Mouse (Mus musculus) spleen, adult 2 months (tissue): Measurements from ENCODE around the gene Pid1. TPM values are rescaled to one million over a fixed set of nuclear protein-coding genes. Genes with fewer than 3 reads are reported as not detected.
"Not testable (repeated sequence)": the region's sequence is repeated elsewhere in the genome, so short reads cannot be mapped to it uniquely, and the experiment has no call there.

Experiments used
- DNase-seq, 2 experiments: peaks; one replicate each; pipeline versions ENCODE4 v3.0.0 to v3.0.0-alpha.2; 2012 to 2021; ENCODE audit warnings: low spot score in 2 of 2, low read depth in 1 of 2
- H3K27ac ChIP-seq: fragments of 200-500 bp; 2 replicates; pipeline ENCODE4 v1.5.1; 2012; ENCODE audit warnings: low read length, inconsistent platforms; ENCODE audit not compliant: insufficient read depth
- H3K27me3 ChIP-seq: fragments of 200-500 bp; 2 replicates; pipeline ENCODE4 v1.6.1; 2012; ENCODE audit warnings: mild to moderate bottlenecking, moderate library complexity, low read length, inconsistent platforms; ENCODE audit not compliant: control insufficient read depth, insufficient read depth
- H3K36me3 ChIP-seq: fragments of 200-500 bp; 2 replicates; pipeline ENCODE4 v1.6.1; 2012; ENCODE audit warnings: mild to moderate bottlenecking, low read length, inconsistent platforms; ENCODE audit not compliant: control insufficient read depth, insufficient read depth
- H3K4me1 ChIP-seq: fragments of 200-500 bp; 2 replicates; pipeline ENCODE4 v1.6.1; 2011; ENCODE audit warnings: inconsistent platforms; ENCODE audit not compliant: control insufficient read depth, insufficient read depth, insufficient read length
- H3K4me3 ChIP-seq: fragments of 200-500 bp; 2 replicates; pipeline ENCODE4 v1.5.1; 2011; ENCODE audit warnings: mild to moderate bottlenecking, inconsistent platforms; ENCODE audit not compliant: insufficient read depth, insufficient read length; ENCODE audit errors: extremely low read depth
- CTCF ChIP-seq: fragments of 200-500 bp; IDR thresholded peaks from 2 replicates; pipeline ENCODE4 v1.5.1; 2011; ENCODE audit warnings: mild to moderate bottlenecking, inconsistent platforms; ENCODE audit not compliant: insufficient read depth, insufficient read length, insufficient replicate concordance; ENCODE audit errors: extremely low read depth
- POLR2A ChIP-seq: fragments of 200-500 bp; IDR thresholded peaks from 2 replicates; pipeline ENCODE4 v1.6.1; 2011; ENCODE audit warnings: low read depth, low read length, inconsistent platforms
- WGBS: fragments of 180-500 bp; shearing (Covaris S2); methylation state at CpG from one replicate; pipeline ENCODE4 v1.1.7; 2018; 5-methylcytosine and 5-hydroxymethylcytosine counted together
- polyA plus RNA-seq: library from polyadenylated mRNA; depleted of rRNA; stranded (reverse); fragments of >200 nt; gene quantifications from 2 replicates; pipeline ENCODE4 v1.2.3, GENCODE M21; 2012

Gene Pid1
- polyA plus RNA-seq, 1 experiment = 8.4 TPM

DNA sequence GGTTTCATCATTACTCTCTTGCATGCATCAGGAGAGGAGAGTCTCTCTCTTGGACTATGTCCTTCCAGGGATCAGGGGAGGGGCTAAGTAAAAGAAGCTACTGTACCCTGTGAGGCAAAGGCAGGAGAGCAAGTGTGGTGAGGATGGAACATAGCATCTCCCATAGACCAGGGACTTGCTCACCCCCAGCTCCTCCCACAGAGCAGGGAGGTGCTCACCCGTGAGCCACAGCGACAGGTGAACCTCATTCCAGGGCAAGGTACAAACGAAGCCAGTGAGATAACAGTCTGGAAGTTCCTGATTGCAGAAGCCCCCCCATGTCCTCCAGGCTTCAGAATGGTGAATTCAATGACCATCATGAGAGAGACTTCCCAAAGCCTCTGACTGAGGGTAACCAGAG is 2.6 kb downstream of the Pid1 start:
- WGBS = 81% methylated on average over 3 of the region's 3 CpGs
- H3K27ac ChIP-seq = no peak overlapping the region
- no peak overlapping the region for H3K4me3 ChIP-seq
- H3K27me3 ChIP-seq = no peaks in the 10 kb centered on the region
- H3K36me3 ChIP-seq = no peaks in the 10 kb centered on the region
- no peak for TF ChIP-seq POLR2A
- TF ChIP-seq CTCF = no peak
- no peaks in the 10 kb centered on the region for H3K4me1 ChIP-seq
- DNase-seq = no peak

DNA sequence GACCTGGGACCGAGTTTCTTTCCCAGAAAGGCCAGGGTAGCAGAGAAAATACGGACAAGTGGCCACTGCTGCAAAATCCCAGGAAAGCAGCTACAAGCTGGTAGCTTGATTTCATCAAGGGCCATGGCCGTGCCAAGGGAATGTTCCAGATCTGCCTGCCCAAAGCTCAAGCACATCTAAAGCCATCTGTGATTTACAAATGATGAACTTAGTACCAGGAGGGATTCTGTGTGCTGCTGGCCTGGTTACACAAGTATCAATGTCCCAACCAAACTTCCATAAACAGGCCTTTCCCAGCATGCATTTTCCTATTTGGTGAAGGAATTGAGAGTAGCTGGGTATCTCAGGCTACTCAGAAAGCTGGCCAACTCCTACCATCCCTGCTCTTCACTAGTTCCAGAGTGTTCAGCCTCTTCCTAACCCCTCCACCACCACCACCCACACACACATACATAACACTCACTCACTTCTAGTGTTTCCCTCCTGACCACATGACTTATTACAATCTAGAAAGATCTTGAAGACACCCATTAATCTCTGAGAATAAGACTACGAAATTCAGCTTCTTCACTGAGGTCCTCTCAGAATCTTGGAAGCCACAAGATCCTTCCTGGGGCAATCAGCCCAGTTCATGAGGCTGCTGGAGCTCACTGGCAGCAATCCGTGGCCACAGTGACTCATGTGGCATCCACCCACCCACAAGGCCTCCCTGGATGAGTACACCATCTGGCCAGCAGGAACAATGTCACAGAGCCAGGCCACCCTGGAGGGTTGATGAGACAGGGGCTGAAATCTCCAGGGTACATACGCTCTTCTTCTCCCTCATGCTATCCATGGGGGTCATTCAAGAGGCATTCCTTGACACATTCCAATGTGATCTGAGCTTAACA is 4.1 kb downstream of the Pid1 start:
- no peaks in the 10 kb centered on the region for H3K27me3 ChIP-seq
- TF ChIP-seq POLR2A = no peak
- no peak for TF ChIP-seq CTCF
- no peak for DNase-seq
- H3K4me3 ChIP-seq = no peak overlapping the region
- no peaks in the 10 kb centered on the region for H3K4me1 ChIP-seq
- no peaks in the 10 kb centered on the region for H3K36me3 ChIP-seq
- 73% methylated on average over 6 of the region's 6 CpGs for WGBS
- H3K27ac ChIP-seq = no peak overlapping the region

DNA sequence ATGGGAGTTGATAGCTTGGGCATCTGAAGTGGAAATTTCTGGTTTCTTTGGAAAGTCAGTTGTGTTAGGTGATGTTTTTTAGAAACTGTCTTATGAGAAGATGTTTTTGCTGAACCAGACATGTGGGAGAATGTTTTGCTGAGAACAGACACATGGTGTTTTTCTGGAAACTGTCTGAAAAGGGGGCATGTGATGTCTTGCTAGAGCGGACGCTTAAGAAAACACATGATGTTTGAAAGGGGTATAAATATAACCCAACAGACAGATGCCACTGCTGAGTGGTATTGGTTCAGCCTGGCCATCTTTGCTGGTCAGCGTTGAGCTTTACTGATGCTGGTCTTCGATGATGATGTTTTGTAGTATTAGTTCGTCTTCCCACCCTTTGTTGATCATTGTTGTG is 6.8 kb downstream of the Pid1 start:
- Histone ChIP-seq H3K36me3 (no peaks in the 10 kb centered on the region), H3K4me1 (no peaks in the 10 kb centered on the region), H3K4me3 (no peak overlapping the region), H3K27me3 (no peaks in the 10 kb centered on the region), H3K27ac (no peak overlapping the region)
- DNase-seq = no peak
- TF ChIP-seq CTCF = no peak
- TF ChIP-seq POLR2A = no peak
- WGBS = 85% methylated on average over 5 of the region's 5 CpGs

DNA sequence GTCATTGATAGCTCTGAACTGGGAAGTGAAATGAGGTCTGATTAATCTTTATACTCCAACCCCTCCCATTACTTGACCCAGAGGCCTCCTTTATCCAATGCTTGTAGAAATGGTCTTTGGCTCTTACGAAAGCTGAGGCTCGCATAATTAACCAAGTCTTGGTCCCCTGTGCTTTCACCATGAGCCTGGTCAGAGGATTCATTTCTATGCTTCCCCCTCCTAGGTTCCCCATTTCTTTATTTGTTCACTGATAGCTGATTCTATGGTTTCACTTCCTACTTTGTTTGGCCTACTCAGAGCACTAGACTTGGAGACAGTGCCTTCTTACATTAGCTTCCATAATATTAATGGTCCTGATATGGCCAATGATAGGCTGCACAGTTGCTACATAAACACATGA is 13.7 kb downstream of the Pid1 start:
- no peak overlapping the region for H3K4me3 ChIP-seq
- no peaks in the 10 kb centered on the region for H3K36me3 ChIP-seq
- 32% methylated on average over 2 of the region's 2 CpGs for WGBS
- H3K4me1 ChIP-seq = no peaks in the 10 kb centered on the region
- TF ChIP-seq CTCF (no peak), POLR2A (no peak)
- no peak overlapping the region for H3K27ac ChIP-seq
- DNase-seq = peak in 1 of 2 experiments; percentile 1
- no peaks in the 10 kb centered on the region for H3K27me3 ChIP-seq

DNA sequence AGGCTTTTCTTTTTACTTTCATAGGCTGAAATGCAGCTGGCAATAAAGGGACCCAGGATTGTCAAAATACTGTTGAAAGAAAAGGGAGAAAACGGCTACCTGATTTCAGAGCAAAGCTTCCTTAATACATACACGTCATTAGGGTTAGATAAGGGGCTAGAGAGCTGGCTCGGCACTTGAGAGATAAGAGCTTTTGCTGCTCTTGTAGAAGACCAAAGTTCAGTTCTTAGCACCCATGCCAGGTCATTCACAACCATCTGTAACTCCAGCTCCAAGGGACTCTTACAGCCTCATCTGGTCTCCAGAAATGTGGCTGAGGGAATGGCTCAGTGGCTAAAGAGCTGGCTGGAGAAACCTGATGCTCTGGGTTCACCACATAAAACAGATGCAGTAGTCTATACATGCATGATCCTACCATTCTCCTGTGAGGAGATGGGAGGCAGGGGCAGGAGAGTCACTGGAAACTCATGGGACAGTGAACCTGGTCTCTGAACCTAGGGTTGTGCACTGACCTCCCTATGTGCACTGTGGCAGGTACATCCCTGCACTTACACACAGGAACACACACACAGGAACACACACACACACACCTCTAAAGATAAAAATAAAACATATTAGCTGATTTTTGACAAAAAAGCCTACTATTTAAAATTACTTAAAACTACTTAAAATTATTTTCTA is 16.0 kb downstream of the Pid1 start:
- no peaks in the 10 kb centered on the region for H3K36me3 ChIP-seq
- 76% methylated on average over 3 of the region's 3 CpGs for WGBS

DNA sequence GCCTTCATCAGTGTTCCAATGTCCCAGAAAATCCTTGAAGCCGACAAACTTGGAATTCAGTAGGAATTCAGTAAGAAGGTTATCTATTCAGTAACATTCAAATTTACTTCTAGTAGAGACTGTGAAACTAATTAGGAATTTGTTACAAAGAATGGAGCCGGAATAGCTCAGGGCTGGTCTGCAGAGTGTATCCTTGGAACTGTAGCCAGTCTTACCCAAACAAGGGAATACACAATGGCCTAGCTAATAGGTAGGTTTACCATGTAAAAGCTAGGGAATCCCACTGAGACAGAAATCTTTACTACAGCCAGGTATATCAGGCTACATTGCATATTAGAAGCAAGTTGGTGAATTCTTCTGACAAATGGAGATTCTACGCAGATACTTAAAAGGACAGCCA is 31.2 kb downstream of the Pid1 start:
- not testable (repeated sequence) for H3K27me3 ChIP-seq, H3K36me3 ChIP-seq, H3K27ac ChIP-seq, H3K4me3 ChIP-seq, DNase-seq, H3K4me1 ChIP-seq
- WGBS = 84% methylated on average over 3 of the region's 3 CpGs

More for the DNA sequence above, 16.0 kb downstream of the Pid1 start:
- no peak for DNase-seq
- no peaks in the 10 kb centered on the region for H3K4me1 ChIP-seq
- no peak overlapping the region for H3K27ac ChIP-seq
- no peak overlapping the region for H3K4me3 ChIP-seq
- no peaks in the 10 kb centered on the region for H3K27me3 ChIP-seq
- TF ChIP-seq POLR2A (no peak), CTCF (no peak)

DNA sequence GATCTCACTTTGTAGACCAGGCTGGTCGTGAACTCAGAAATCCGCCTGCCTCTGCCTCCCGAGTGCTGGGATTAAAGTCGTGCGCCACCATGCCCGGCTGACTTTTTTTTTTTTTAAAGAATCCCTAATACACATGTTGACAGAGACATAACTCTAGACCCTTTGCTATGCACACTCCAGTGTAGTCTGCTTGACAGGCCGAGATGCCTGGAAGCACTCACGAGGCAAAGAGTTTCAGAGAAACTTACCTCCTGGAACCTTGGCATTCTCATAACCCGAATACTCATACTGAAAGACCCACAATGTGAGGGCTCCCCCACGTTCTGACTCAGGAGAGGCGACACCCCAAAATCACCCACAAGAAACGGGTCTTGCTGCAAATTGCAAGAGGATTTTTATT is 32.1 kb downstream of the Pid1 start:
- H3K4me1 ChIP-seq, H3K27ac ChIP-seq, H3K36me3 ChIP-seq, DNase-seq, H3K27me3 ChIP-seq, H3K4me3 ChIP-seq: not testable (repeated sequence)
- 84% methylated on average over 12 of the region's 12 CpGs for WGBS
